8 mouse cellular contexts compared by ENCODE assay signal in the genomic region with DNA sequence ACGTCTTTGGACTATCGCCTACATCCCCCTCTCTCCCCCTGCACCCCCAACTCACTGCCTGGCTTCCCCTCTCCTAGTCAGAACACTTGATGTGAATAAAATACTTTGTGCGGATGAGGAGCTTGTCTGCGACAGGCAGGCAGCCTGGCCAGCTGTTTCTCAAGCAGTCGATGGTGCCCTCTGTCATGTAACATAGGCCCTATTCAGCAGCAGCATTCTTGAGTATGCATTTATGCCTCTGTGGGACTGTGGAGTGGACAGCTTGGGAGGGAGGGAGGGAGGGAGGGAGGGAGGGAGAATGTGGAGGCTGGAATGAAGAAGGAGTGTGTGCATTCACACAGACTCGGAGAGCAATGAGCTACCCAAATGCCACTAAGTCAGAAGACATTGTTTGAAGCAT.
DNase-seq lines count a peak whose midpoint lies in the region; ATAC-seq and TF ChIP-seq lines count a peak whose summit lies in the region.
"Had no signal": no experiment of that assay in that cellular context is flagged by ENCODE, and none has a peak within 500 bp of the region (broad histone marks: within the 10 kb centered on the region; RNA-seq: fewer than 3 reads in every experiment).

No protein-coding gene starts in this region.

- no peak overlapping the region for H3K9ac ChIP-seq in kidney, postnatal 0 days (ENCODE audit: low read depth, low read length)
- no peak overlapping the region for H3K9ac ChIP-seq in embryonic facial prominence, embryonic 11.5 days (replicated peaks; ENCODE audit: low read length)
- no peak overlapping the region for H3K9ac ChIP-seq in hindbrain, embryonic 12.5 days

- 18% methylated on average over 6 of the region's 6 CpGs for WGBS in kidney, postnatal 0 days
- WGBS in embryonic facial prominence, embryonic 11.5 days: 16% methylated on average over 6 of the region's 6 CpGs
- WGBS in hindbrain, embryonic 12.5 days: 16% methylated on average over 6 of the region's 6 CpGs

- H3K27ac ChIP-seq in kidney, postnatal 0 days: peak overlapping the region; percentile 78
- peak overlapping the region; percentile 35; the same call in 1 of the 2 replicates for H3K27ac ChIP-seq in embryonic facial prominence, embryonic 11.5 days (replicated peaks; ENCODE audit: low read depth, low read length)
- H3K27ac ChIP-seq in hindbrain, embryonic 12.5 days: peak overlapping the region; percentile 60

- no peak overlapping the region for H3K4me3 ChIP-seq in kidney, postnatal 0 days (replicated peaks; ENCODE audit: low read depth, low read length)
- H3K4me3 ChIP-seq in embryonic facial prominence, embryonic 11.5 days (ENCODE audit: low read depth, low read length): no peak overlapping the region
- H3K4me3 ChIP-seq in hindbrain, embryonic 12.5 days: no peak overlapping the region

- TF ChIP-seq CTCF in kidney, postnatal 0 days (IDR thresholded peaks at IDR 0.05; ENCODE audit: low read depth): no peak

- H3K4me1 ChIP-seq in kidney, postnatal 0 days (replicated peaks; ENCODE audit: insufficient read depth, low read length): peaks cover 28% of the 10 kb centered on the region
- no peaks in the 10 kb centered on the region; the same call in 1 of the 2 replicates for H3K4me1 ChIP-seq in embryonic facial prominence, embryonic 11.5 days (ENCODE audit: control insufficient read depth, insufficient read depth, low read length)
- H3K4me1 ChIP-seq in hindbrain, embryonic 12.5 days: peaks cover 42% of the 10 kb centered on the region

- DNase-seq in kidney, postnatal 0 days (ENCODE audit: low spot score): peak; percentile 64
- DNase-seq in kidney, postnatal 10 days: no peak
- DNase-seq in embryonic facial prominence, embryonic 11.5 days (ENCODE audit: low spot score): peak; percentile 43
- DNase-seq in mesoderm, embryonic 11.5 days (ENCODE audit: low read depth, low spot score): peak; percentile 60
- no peak for DNase-seq in T-cell, adult 2 months (ENCODE audit: low spot score)
- no peak for DNase-seq in frontal cortex, postnatal 10 days (ENCODE audit: low spot score in 2 of 2)
- DNase-seq: thymus, postnatal 14 days had no signal

- no peaks in the 10 kb centered on the region for H3K27me3 ChIP-seq in kidney, postnatal 0 days (ENCODE audit: insufficient read depth, low read length)
- H3K27me3 ChIP-seq in embryonic facial prominence, embryonic 11.5 days (ENCODE audit: control insufficient read depth, insufficient read depth, low read length): no peaks in the 10 kb centered on the region
- no peaks in the 10 kb centered on the region for H3K27me3 ChIP-seq in hindbrain, embryonic 12.5 days

- ATAC-seq in kidney, postnatal 0 days (replicated peaks; ENCODE audit: low FRiP score, low read depth): no peak
- ATAC-seq in embryonic facial prominence, embryonic 11.5 days (replicated peaks; ENCODE audit: insufficient number of reproducible peaks, low FRiP score, low TSS enrichment, low read depth): peak; percentile 27; the same call in 1 of the 2 replicates
- ATAC-seq in hindbrain, embryonic 12.5 days (ENCODE audit: low FRiP score): no peak

- no peak overlapping the region for H3K4me2 ChIP-seq in kidney, postnatal 0 days (ENCODE audit: low read length)
- H3K4me2 ChIP-seq in embryonic facial prominence, embryonic 11.5 days (ENCODE audit: low read depth, low read length): no peak overlapping the region
- H3K4me2 ChIP-seq in hindbrain, embryonic 12.5 days (replicated peaks): 0 out of 2 replicates have a peak overlapping the region, but pooled peaks have one; percentile 13

- H3K36me3 ChIP-seq in kidney, postnatal 0 days (ENCODE audit: insufficient read depth, low read length): no peaks in the 10 kb centered on the region
- no peaks in the 10 kb centered on the region for H3K36me3 ChIP-seq in embryonic facial prominence, embryonic 11.5 days (replicated peaks; ENCODE audit: control insufficient read depth, insufficient read depth, low read depth, low read length)
- no peaks in the 10 kb centered on the region for H3K36me3 ChIP-seq in hindbrain, embryonic 12.5 days

- no peaks in the 10 kb centered on the region for H3K9me3 ChIP-seq in kidney, postnatal 0 days (replicated peaks; ENCODE audit: low read length)
- no peaks in the 10 kb centered on the region for H3K9me3 ChIP-seq in embryonic facial prominence, embryonic 11.5 days (replicated peaks; ENCODE audit: control insufficient read depth, low read length)
- no peaks in the 10 kb centered on the region for H3K9me3 ChIP-seq in hindbrain, embryonic 12.5 days (replicated peaks)

Comparison
In these comparisons a context has a peak if more than half of its experiments do, and no peak if none do; other contexts are left out.
1. DNase-seq: peak in kidney, postnatal 0 days (single experiment), embryonic facial prominence, embryonic 11.5 days (single experiment) and mesoderm, embryonic 11.5 days (single experiment); none in kidney, postnatal 10 days (single experiment), T-cell, adult 2 months (single experiment) and frontal cortex, postnatal 10 days (0 of 2).
2. Peak in every context shown above with its lines, with median percentiles within 50 percentile points of each other: H3K27ac ChIP-seq.